Mouse (Mus musculus): Measurements from ENCODE around the gene Gm10065. TPM values are rescaled to one million over a fixed set of nuclear protein-coding genes. Genes with fewer than 3 reads are reported as not detected.
"Not testable (repeated sequence)": the region's sequence is repeated elsewhere in the genome, so short reads cannot be mapped to it uniquely, and the experiment has no call there.

Gene Gm10065
- polyA plus RNA-seq, 1 experiment from 2014 or later = not detected

- Histone ChIP-seq H3K4me1 (ENCODE audit: control insufficient read depth, insufficient read depth, low read depth, low read length) (no peaks in the 10 kb centered on the region), H3K27ac (ENCODE audit: low read depth, low read length) (peak within 1 kb of the TSS; percentile 77), H3K36me3 (ENCODE audit: control insufficient read depth, insufficient read depth, low read length) (no peaks in the 10 kb centered on the region), H3K4me3 (ENCODE audit: low read length) (peak within 1 kb of the TSS; percentile 73), H3K4me2 (ENCODE audit: low read length) (peak within 1 kb of the TSS; percentile 93), H3K9me3 (ENCODE audit: control insufficient read depth, low read length) (no peaks in the 10 kb centered on the region), H3K9ac (ENCODE audit: low read depth, low read length) (peak within 1 kb of the TSS; percentile 83), H3K27me3 (replicated peaks; ENCODE audit: control insufficient read depth, insufficient read depth, low read length) (no peaks in the 10 kb centered on the region)
- under 1% methylated on average over 54 of the region's 54 CpGs for WGBS
- peak; percentile 100 for ATAC-seq
These were observed 10.9 kb downstream of the Gm10065 start, which contains the start of gene Nkapl for GRCm38 (mm10) chr13:21468061-21469019. TSS of gene Nkapl (minus strand) at chr13:21468509.

GRCm38 (mm10) chr13:21467336-21467735, 11.9 kb downstream of the Gm10065 start:
- Histone ChIP-seq H3K36me3 (ENCODE audit: control insufficient read depth, insufficient read depth, low read length) (no peaks in the 10 kb centered on the region), H3K4me2 (ENCODE audit: low read length) (no peak overlapping the region), H3K27ac (ENCODE audit: low read depth, low read length) (no peak overlapping the region), H3K9me3 (ENCODE audit: control insufficient read depth, low read length) (no peaks in the 10 kb centered on the region), H3K27me3 (replicated peaks; ENCODE audit: control insufficient read depth, insufficient read depth, low read length) (no peaks in the 10 kb centered on the region), H3K4me3 (ENCODE audit: low read length) (no peak overlapping the region), H3K4me1 (ENCODE audit: control insufficient read depth, insufficient read depth, low read depth, low read length) (no peaks in the 10 kb centered on the region), H3K9ac (ENCODE audit: low read depth, low read length) (no peak overlapping the region)
- WGBS = 90% methylated on average over 10 of the region's 10 CpGs
- ATAC-seq = no peak

- H3K4me3 ChIP-seq (ENCODE audit: low read length); H3K27me3 ChIP-seq (replicated peaks; ENCODE audit: control insufficient read depth, insufficient read depth, low read length); H3K9me3 ChIP-seq (ENCODE audit: control insufficient read depth, low read length); ATAC-seq; H3K36me3 ChIP-seq (ENCODE audit: control insufficient read depth, insufficient read depth, low read length); H3K27ac ChIP-seq (ENCODE audit: low read depth, low read length); H3K9ac ChIP-seq (ENCODE audit: low read depth, low read length); H3K4me1 ChIP-seq (ENCODE audit: control insufficient read depth, insufficient read depth, low read depth, low read length); H3K4me2 ChIP-seq (ENCODE audit: low read length): not testable (repeated sequence)
- WGBS = 52% methylated on average over 9 of the region's 9 CpGs
These were observed 16.7 kb downstream of the Gm10065 start for GRCm38 (mm10) chr13:21462516-21462915.

GRCm38 (mm10) chr13:21456347-21456746, 22.9 kb downstream of the Gm10065 start:
- Histone ChIP-seq H3K4me3 (ENCODE audit: low read length) (no peak overlapping the region), H3K9me3 (ENCODE audit: control insufficient read depth, low read length) (no peaks in the 10 kb centered on the region), H3K9ac (ENCODE audit: low read depth, low read length) (no peak overlapping the region), H3K27ac (ENCODE audit: low read depth, low read length) (no peak overlapping the region), H3K27me3 (replicated peaks; ENCODE audit: control insufficient read depth, insufficient read depth, low read length) (peaks cover 8% of the 10 kb centered on the region; the same call in 1 of the 2 replicates), H3K36me3 (ENCODE audit: control insufficient read depth, insufficient read depth, low read length) (no peaks in the 10 kb centered on the region), H3K4me2 (ENCODE audit: low read length) (no peak overlapping the region), H3K4me1 (ENCODE audit: control insufficient read depth, insufficient read depth, low read depth, low read length) (peaks cover 6% of the 10 kb centered on the region)
- ATAC-seq = no peak
- WGBS = 13% methylated on average over 4 of the region's 4 CpGs

GRCm38 (mm10) chr13:21454133-21454532, 25.1 kb downstream of the Gm10065 start:
- Histone ChIP-seq H3K9me3 (ENCODE audit: control insufficient read depth, low read length) (no peaks in the 10 kb centered on the region), H3K4me3 (ENCODE audit: low read length) (no peak overlapping the region), H3K27ac (ENCODE audit: low read depth, low read length) (no peak overlapping the region), H3K36me3 (ENCODE audit: control insufficient read depth, insufficient read depth, low read length) (no peaks in the 10 kb centered on the region), H3K4me2 (ENCODE audit: low read length) (no peak overlapping the region), H3K9ac (ENCODE audit: low read depth, low read length) (no peak overlapping the region), H3K4me1 (ENCODE audit: control insufficient read depth, insufficient read depth, low read depth, low read length) (peaks cover 6% of the 10 kb centered on the region), H3K27me3 (replicated peaks; ENCODE audit: control insufficient read depth, insufficient read depth, low read length) (0 out of 2 replicates have a peak, but pooled peaks cover 8% of the 10 kb centered on the region)
- 94% methylated on average over 3 of the region's 3 CpGs for WGBS
- ATAC-seq = no peak

- peak; percentile 97 for ATAC-seq
- Histone ChIP-seq H3K4me3 (ENCODE audit: low read length) (peak within 1 kb of the TSS; percentile 70), H3K36me3 (ENCODE audit: control insufficient read depth, insufficient read depth, low read length) (no peaks in the 10 kb centered on the region), H3K9me3 (ENCODE audit: control insufficient read depth, low read length) (no peaks in the 10 kb centered on the region), H3K27ac (ENCODE audit: low read depth, low read length) (peak within 1 kb of the TSS; percentile 83), H3K4me1 (ENCODE audit: control insufficient read depth, insufficient read depth, low read depth, low read length) (peaks cover 6% of the 10 kb centered on the region), H3K4me2 (ENCODE audit: low read length) (peak within 1 kb of the TSS; percentile 75), H3K9ac (ENCODE audit: low read depth, low read length) (peak within 1 kb of the TSS; percentile 73), H3K27me3 (replicated peaks; ENCODE audit: control insufficient read depth, insufficient read depth, low read length) (0 out of 2 replicates have a peak, but pooled peaks cover 8% of the 10 kb centered on the region)
- 0% methylated on average over 23 of the region's 23 CpGs for WGBS
These were observed 25.8 kb downstream of the Gm10065 start, which contains the start of gene Zscan26 for GRCm38 (mm10) chr13:21453449-21453848. TSS of gene Zscan26 (minus strand) at chr13:21453730.

GRCm38 (mm10) chr13:21453042-21453441, 26.2 kb downstream of the Gm10065 start:
- peak overlapping the region; percentile 70 for H3K4me3 ChIP-seq (ENCODE audit: low read length)
- WGBS = 4% methylated on average over 13 of the region's 13 CpGs
- H3K4me1 ChIP-seq (ENCODE audit: control insufficient read depth, insufficient read depth, low read depth, low read length) = peaks cover 6% of the 10 kb centered on the region
- no peaks in the 10 kb centered on the region for H3K9me3 ChIP-seq (ENCODE audit: control insufficient read depth, low read length)
- H3K4me2 ChIP-seq (ENCODE audit: low read length) = peak overlapping the region; percentile 75
- peak; percentile 34; the same call in 1 of the 2 replicates for ATAC-seq
- peak overlapping the region; percentile 73 for H3K9ac ChIP-seq (ENCODE audit: low read depth, low read length)
- peak overlapping the region; percentile 83 for H3K27ac ChIP-seq (ENCODE audit: low read depth, low read length)
- 0 out of 2 replicates have a peak, but pooled peaks cover 8% of the 10 kb centered on the region for H3K27me3 ChIP-seq (replicated peaks; ENCODE audit: control insufficient read depth, insufficient read depth, low read length)
- H3K36me3 ChIP-seq (ENCODE audit: control insufficient read depth, insufficient read depth, low read length) = peaks cover 1% of the 10 kb centered on the region; the same call in 1 of the 2 replicates

GRCm38 (mm10) chr13:21447856-21448614, 31.2 kb downstream of the Gm10065 start:
- Histone ChIP-seq H3K4me3 (ENCODE audit: low read length) (no peak overlapping the region), H3K27me3 (replicated peaks; ENCODE audit: control insufficient read depth, insufficient read depth, low read length) (no peaks in the 10 kb centered on the region), H3K9ac (ENCODE audit: low read depth, low read length) (no peak overlapping the region), H3K36me3 (ENCODE audit: control insufficient read depth, insufficient read depth, low read length) (peaks cover 31% of the 10 kb centered on the region), H3K4me1 (ENCODE audit: control insufficient read depth, insufficient read depth, low read depth, low read length) (peaks cover 3% of the 10 kb centered on the region), H3K9me3 (ENCODE audit: control insufficient read depth, low read length) (no peaks in the 10 kb centered on the region), H3K27ac (ENCODE audit: low read depth, low read length) (no peak overlapping the region), H3K4me2 (ENCODE audit: low read length) (no peak overlapping the region)
- WGBS = 91% methylated on average over 16 of the region's 16 CpGs
- ATAC-seq = no peak

- no peak overlapping the region for H3K4me3 ChIP-seq (ENCODE audit: low read length)
- peaks cover 34% of the 10 kb centered on the region for H3K36me3 ChIP-seq (ENCODE audit: control insufficient read depth, insufficient read depth, low read length)
- no peak for ATAC-seq
- H3K9ac ChIP-seq (ENCODE audit: low read depth, low read length) = no peak overlapping the region
- H3K27ac ChIP-seq (ENCODE audit: low read depth, low read length) = no peak overlapping the region
- H3K4me2 ChIP-seq (ENCODE audit: low read length) = no peak overlapping the region
- H3K4me1 ChIP-seq (ENCODE audit: control insufficient read depth, insufficient read depth, low read depth, low read length) = no peaks in the 10 kb centered on the region
- 90% methylated on average over 9 of the region's 9 CpGs for WGBS
- H3K27me3 ChIP-seq (replicated peaks; ENCODE audit: control insufficient read depth, insufficient read depth, low read length) = no peaks in the 10 kb centered on the region
- H3K9me3 ChIP-seq (ENCODE audit: control insufficient read depth, low read length) = no peaks in the 10 kb centered on the region
These were observed 32.4 kb downstream of the Gm10065 start for GRCm38 (mm10) chr13:21446796-21447195.

Measured in hindbrain, embryonic 16.5 days (tissue).